Mouse (Mus musculus): Measurements from ENCODE around the gene Car7. TPM values are rescaled to one million over a fixed set of nuclear protein-coding genes. Genes with fewer than 3 reads are reported as not detected.

The Car7 gene
- total and polyA plus RNA-seq, 3 experiments, result 0.62 to 1.3 (median 0.85) TPM

DNA sequence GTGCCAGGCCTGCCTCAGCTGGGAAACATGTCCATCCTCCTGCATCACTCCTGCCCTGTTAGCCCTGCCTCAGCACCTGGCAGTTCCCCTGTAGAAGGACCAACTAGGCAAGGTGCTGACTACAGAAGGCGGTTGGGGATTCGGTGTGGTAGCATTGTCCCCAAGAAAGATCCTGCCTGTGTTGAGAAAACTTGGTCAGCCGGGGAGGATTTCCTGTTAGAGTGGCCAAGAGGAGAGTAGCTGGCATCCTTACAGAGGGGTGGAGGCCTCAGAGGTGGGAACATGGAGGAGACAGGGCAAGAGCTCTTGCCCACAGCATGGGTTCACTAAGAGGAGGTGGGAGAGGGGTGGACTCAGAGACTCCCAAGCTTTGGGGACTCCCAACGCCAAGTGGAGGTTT, 20.7 kb downstream of the Car7 start:
- H3K9ac ChIP-seq (ENCODE audit: insufficient read depth, low read depth), result no peak overlapping the region
- no peak overlapping the region for H3K4me3 ChIP-seq (replicated peaks in 1 of 3; ENCODE audit: low read depth in 2 of 3, low read length in 2 of 3, poor library complexity in 1 of 3)
- DNase-seq (ENCODE audit: extremely low read depth), result no peak
- no peak for TF ChIP-seq GABPA (IDR thresholded peaks at IDR 0.05; ENCODE audit: insufficient replicate concordance, low read depth, low read length)
- TF ChIP-seq EP300 (IDR thresholded peaks at IDR 0.05; ENCODE audit: low read length), result no peak
- no peak for TF ChIP-seq NRF1 (IDR thresholded peaks at IDR 0.05; ENCODE audit: low read depth, low read length)
- TF ChIP-seq ELF1 (IDR thresholded peaks at IDR 0.05; ENCODE audit: low read depth, low read length), result no peak
- no peak for TF ChIP-seq MAFK (IDR thresholded peaks at IDR 0.05; ENCODE audit: insufficient replicate concordance, low read length)
- no peak for TF ChIP-seq MXI1 (IDR thresholded peaks at IDR 0.05; ENCODE audit: low read depth, low read length)
- no peak for TF ChIP-seq KAT2A (IDR thresholded peaks at IDR 0.05; ENCODE audit: insufficient replicate concordance, low read length)
- no peak for TF ChIP-seq SIN3A (IDR thresholded peaks at IDR 0.05; ENCODE audit: low read length)
- TF ChIP-seq RAD21 (IDR thresholded peaks at IDR 0.05; ENCODE audit: low read depth, low read length), result no peak
- no peak for TF ChIP-seq POLR2AphosphoS2 (IDR thresholded peaks at IDR 0.05; ENCODE audit: low read depth, low read length)
- TF ChIP-seq SMC3 (IDR thresholded peaks at IDR 0.05; ENCODE audit: low read depth, low read length), result no peak
- TF ChIP-seq BHLHE40 (IDR thresholded peaks at IDR 0.05; ENCODE audit: low read depth, low read length), result no peak
- no peak for TF ChIP-seq JUND (conservative IDR thresholded peaks at IDR 0.05; ENCODE audit: low read depth, low read length)
- TF ChIP-seq IRF4 (IDR thresholded peaks at IDR 0.05; ENCODE audit: low read depth, low read length), result no peak
- dilution Hi-C loops (cut with MboI; ENCODE audit: extremely low pct_ligation_motif_present, extremely low pct_unique_long_range_greater_than_20kb, low sequenced_read_pairs) (no loop called here), in situ Hi-C loops (cut with MboI; ENCODE audit: low pct_ligation_motif_present, low pct_unique_long_range_greater_than_20kb, low sequenced_read_pairs) (no loop called here)
- no peaks in the 10 kb centered on the region for H3K36me3 ChIP-seq (replicated peaks in 1 of 2; ENCODE audit: control insufficient read depth in 1 of 2, insufficient read depth in 1 of 2, low read length in 1 of 2)
- no peak overlapping the region for H3K4me2 ChIP-seq (ENCODE audit: insufficient read depth, low read depth, poor library complexity, severe bottlenecking)
- peaks cover 0 to 13% of the 10 kb centered on the region in 2 experiments; a peak in 2 of 4 replicates for H3K4me1 ChIP-seq (ENCODE audit: control insufficient read depth in 1 of 2, insufficient read depth in 2 of 2)
- no peak overlapping the region for H3K27ac ChIP-seq (ENCODE audit: insufficient read depth, low read depth)
- H3K27me3 ChIP-seq (replicated peaks), result peaks cover 3% of the 10 kb centered on the region
- H3K79me2 ChIP-seq (replicated peaks; ENCODE audit: control insufficient read depth, extremely low read depth, insufficient read depth, poor library complexity, severe bottlenecking), result no peaks in the 10 kb centered on the region
- H3K9me3 ChIP-seq (replicated peaks; ENCODE audit: low read length), result no peaks in the 10 kb centered on the region

DNA sequence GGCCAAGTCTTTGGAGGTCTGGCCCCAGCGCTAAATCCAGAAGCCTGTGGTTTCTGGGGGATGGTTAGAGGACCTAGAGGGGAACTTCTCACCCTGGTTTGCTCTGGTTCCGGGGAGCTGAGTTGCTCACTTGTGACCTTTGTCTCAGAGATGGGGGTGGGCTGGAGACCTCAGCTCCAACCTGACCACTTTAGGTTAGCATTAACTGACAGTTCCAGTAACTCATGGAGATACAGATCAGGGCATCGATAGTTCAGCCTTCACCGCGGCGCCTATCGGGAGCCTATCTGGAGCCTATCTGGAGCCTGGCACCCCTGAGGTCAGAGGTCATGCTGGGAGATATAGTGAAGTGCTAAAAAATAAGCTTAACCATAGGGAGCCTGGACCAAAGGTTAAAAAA, 22.7 kb downstream of the Car7 start:
- in situ Hi-C loops (cut with MboI; ENCODE audit: low pct_ligation_motif_present, low pct_unique_long_range_greater_than_20kb, low sequenced_read_pairs), result no loop called here
- Histone ChIP-seq H3K4me3 (replicated peaks in 1 of 3; ENCODE audit: low read depth in 2 of 3, low read length in 2 of 3, poor library complexity in 1 of 3) (no peak overlapping the region), H3K36me3 (replicated peaks in 1 of 2; ENCODE audit: control insufficient read depth in 1 of 2, insufficient read depth in 1 of 2, low read length in 1 of 2) (no peaks in the 10 kb centered on the region), H3K4me2 (ENCODE audit: insufficient read depth, low read depth, poor library complexity, severe bottlenecking) (no peak overlapping the region), H3K9ac (ENCODE audit: insufficient read depth, low read depth) (no peak overlapping the region), H3K27ac (ENCODE audit: insufficient read depth, low read depth) (no peak overlapping the region), H3K4me1 (ENCODE audit: control insufficient read depth in 1 of 2, insufficient read depth in 2 of 2) (peaks cover 0 to 10% of the 10 kb centered on the region in 2 experiments; a peak in 2 of 4 replicates), H3K27me3 (replicated peaks) (peaks cover 3% of the 10 kb centered on the region), H3K79me2 (replicated peaks; ENCODE audit: control insufficient read depth, extremely low read depth, insufficient read depth, poor library complexity, severe bottlenecking) (no peaks in the 10 kb centered on the region), H3K9me3 (replicated peaks; ENCODE audit: low read length) (no peaks in the 10 kb centered on the region)
- dilution Hi-C loops (cut with MboI; ENCODE audit: extremely low pct_ligation_motif_present, extremely low pct_unique_long_range_greater_than_20kb, low sequenced_read_pairs), result no loop called here
- no peak for TF ChIP-seq ETS1 (conservative IDR thresholded peaks at IDR 0.05; ENCODE audit: low read depth, low read length)
- no peak for TF ChIP-seq USF1 (IDR thresholded peaks at IDR 0.05; ENCODE audit: low read depth, low read length)
- TF ChIP-seq ZNF384 (IDR thresholded peaks at IDR 0.05; ENCODE audit: low read depth, low read length), result no peak
- no peak for DNase-seq (ENCODE audit: extremely low read depth)
